Mouse (Mus musculus) fat pad, adult 2 months (tissue): ENCODE results near the gene Prkch.
A peak's percentile ranks its signal among the peaks of the same experiment; 100 is the strongest.

Experiments
- DNase-seq: peaks from one replicate; pipeline ENCODE4 v3.0.0-alpha.2; 2011; ENCODE audit warnings: low read depth, low spot score; ENCODE audit errors: extremely low read depth

The Prkch gene

GRCm38 (mm10) chr12:73609676-73610545 lies 25.3 kb downstream of the Prkch start:
- DNase-seq = no peak

GRCm38 (mm10) chr12:73610831-73611370 lies 26.3 kb downstream of the Prkch start:
- no peak for DNase-seq

GRCm38 (mm10) chr12:73611741-73612140 lies 27.1 kb downstream of the Prkch start:
- DNase-seq = no peak

- no peak for DNase-seq
Observed at GRCm38 (mm10) chr12:73613183-73613582, 28.6 kb downstream of the Prkch start.

GRCm38 (mm10) chr12:73617652-73618051 lies 33.1 kb downstream of the Prkch start:
- peak; percentile 77 for DNase-seq

- no peak for DNase-seq
Observed at GRCm38 (mm10) chr12:73625277-73626032, 40.9 kb downstream of the Prkch start.

- DNase-seq = no peak
Observed at GRCm38 (mm10) chr12:73627902-73628301, 43.3 kb downstream of the Prkch start.

- DNase-seq = no peak
Observed at GRCm38 (mm10) chr12:73630596-73630995, 46.0 kb downstream of the Prkch start.

GRCm38 (mm10) chr12:73631148-73631547 lies 46.6 kb downstream of the Prkch start:
- no peak for DNase-seq

- no peak for DNase-seq
Observed at GRCm38 (mm10) chr12:73632671-73633244, 48.2 kb downstream of the Prkch start.

- DNase-seq = no peak
Observed at GRCm38 (mm10) chr12:73633707-73634106, 49.1 kb downstream of the Prkch start.

GRCm38 (mm10) chr12:73639571-73639970 lies 55.0 kb downstream of the Prkch start:
- no peak for DNase-seq

- no peak for DNase-seq
Observed at GRCm38 (mm10) chr12:73641183-73641582, 56.6 kb downstream of the Prkch start.

GRCm38 (mm10) chr12:73645216-73645615 lies 60.6 kb downstream of the Prkch start:
- DNase-seq = no peak

- no peak for DNase-seq
Observed at GRCm38 (mm10) chr12:73647686-73648085, 63.1 kb downstream of the Prkch start.

- DNase-seq = no peak
Observed at GRCm38 (mm10) chr12:73656568-73657204, 72.1 kb downstream of the Prkch start.

- no peak for DNase-seq
Observed at GRCm38 (mm10) chr12:73663421-73663820, 78.8 kb downstream of the Prkch start.

GRCm38 (mm10) chr12:73666701-73667100 lies 82.1 kb downstream of the Prkch start:
- no peak for DNase-seq

- no peak for DNase-seq
Observed at GRCm38 (mm10) chr12:73667607-73668006, 83.0 kb downstream of the Prkch start.

- DNase-seq = no peak
Observed at GRCm38 (mm10) chr12:73670739-73671138, 86.1 kb downstream of the Prkch start.

GRCm38 (mm10) chr12:73671540-73671939 lies 86.9 kb downstream of the Prkch start:
- DNase-seq = no peak
